Mouse (Mus musculus): ENCODE measurements around the gene Tgfbr1.

GRCm38 (mm10) chr4:47449116-47449515 is 96.1 kb downstream of the Tgfbr1 start:
- TF ChIP-seq POLR2A (IDR thresholded peaks at IDR 0.05; ENCODE audit: control insufficient read depth, extremely low read depth, insufficient read depth, low read length, poor library complexity) (no peak), CTCF (IDR thresholded peaks at IDR 0.05; ENCODE audit: borderline replicate concordance, control insufficient read depth, extremely low read depth, insufficient read depth, low read length, poor library complexity) (no peak)

All from thymus, adult 2 months (tissue).